Mouse (Mus musculus) heart, adult 2 months (tissue): ENCODE data around the gene Rps6ka3.

ENCODE experiments used
- CTCF ChIP-seq: fragments of 200-600 bp; IDR thresholded peaks from 2 replicates; pipeline ENCODE4 v1.8.1; 2022; ENCODE audit warnings: antibody characterized with exemption, mild to moderate bottlenecking, moderate library complexity
- EP300 ChIP-seq: fragments of 200-500 bp; IDR thresholded peaks from 2 replicates; pipeline ENCODE4 v1.6.1; 2011; ENCODE audit warnings: low read depth, low read length, control low read depth; ENCODE audit not compliant: insufficient read depth
- POLR2A ChIP-seq: fragments of 200-500 bp; IDR thresholded peaks from 2 replicates; pipeline ENCODE4 v1.6.1; 2011; ENCODE audit warnings: mild to moderate bottlenecking, low read depth, low read length, control low read depth; ENCODE audit not compliant: insufficient read depth

- TF ChIP-seq POLR2A (no peak), CTCF (no peak), EP300 (no peak)
These were observed 181.1 kb downstream of the Rps6ka3 start for GRCm38 (mm10) chrX:159391239-159391638.
